Mouse (Mus musculus) kidney, embryonic 15.5 days (tissue): ENCODE data around the gene Cacybp. TPM values are rescaled to one million over a fixed set of nuclear protein-coding genes. Genes with fewer than 3 reads are reported as not detected.

Experiments used
- ATAC-seq: fragments of 200-750 bp; cut with Nextera tagmentation; replicated peaks from 2 replicates; pipeline ENCODE4 v1.8.0; 2017; ENCODE audit warnings: moderate TSS enrichment; ENCODE audit not compliant: low FRiP score
- H3K27ac ChIP-seq: fragments of 300-500 bp; sonication (generic); 2 replicates; pipeline ENCODE4 v1.5.1; 2015; ENCODE audit warnings: mild to moderate bottlenecking, inconsistent platforms
- H3K27me3 ChIP-seq: fragments of 300-500 bp; sonication (generic); 2 replicates; pipeline ENCODE4 v1.6.1; 2015; ENCODE audit warnings: inconsistent platforms
- H3K36me3 ChIP-seq: fragments of 300-500 bp; sonication (generic); 2 replicates; pipeline ENCODE4 v1.6.1; 2015; ENCODE audit warnings: inconsistent platforms
- H3K4me1 ChIP-seq: fragments of 300-500 bp; sonication (generic); 2 replicates; pipeline ENCODE4 v1.6.1; 2015; ENCODE audit warnings: inconsistent platforms
- H3K4me2 ChIP-seq: fragments of 300-500 bp; sonication (generic); 2 replicates; pipeline ENCODE4 v1.6.1; 2015; ENCODE audit warnings: moderate library complexity, mild to moderate bottlenecking, inconsistent platforms
- H3K4me3 ChIP-seq: fragments of 300-500 bp; sonication (generic); replicated peaks from 2 replicates; pipeline ENCODE4 v1.5.1; 2015; ENCODE audit warnings: mild to moderate bottlenecking, inconsistent platforms
- H3K9ac ChIP-seq: fragments of 300-500 bp; sonication (generic); 2 replicates; pipeline ENCODE4 v1.6.1; 2015; ENCODE audit warnings: mild to moderate bottlenecking, inconsistent platforms
- H3K9me3 ChIP-seq: fragments of 300-500 bp; sonication (generic); replicated peaks from 2 replicates; pipeline ENCODE4 v1.6.1; 2016; ENCODE audit warnings: inconsistent platforms
- WGBS: fragments of 180-500 bp; shearing (Covaris S2); methylation state at CpG from one replicate; pipeline ENCODE4 v1.1.7; 2015; ENCODE audit warnings: mixed read lengths; 5-methylcytosine and 5-hydroxymethylcytosine counted together
- polyA plus RNA-seq: library from polyadenylated mRNA; unstranded; fragments of >200 nt; fragmentation: Nextera tagmentation; extraction: Ambion mirVana; gene quantifications from 2 replicates; pipeline ENCODE4 v1.2.1, GENCODE M21; 2015

Cacybp gene
- polyA plus RNA-seq, 1 experiment from 2014 or later: 229 TPM

DNA sequence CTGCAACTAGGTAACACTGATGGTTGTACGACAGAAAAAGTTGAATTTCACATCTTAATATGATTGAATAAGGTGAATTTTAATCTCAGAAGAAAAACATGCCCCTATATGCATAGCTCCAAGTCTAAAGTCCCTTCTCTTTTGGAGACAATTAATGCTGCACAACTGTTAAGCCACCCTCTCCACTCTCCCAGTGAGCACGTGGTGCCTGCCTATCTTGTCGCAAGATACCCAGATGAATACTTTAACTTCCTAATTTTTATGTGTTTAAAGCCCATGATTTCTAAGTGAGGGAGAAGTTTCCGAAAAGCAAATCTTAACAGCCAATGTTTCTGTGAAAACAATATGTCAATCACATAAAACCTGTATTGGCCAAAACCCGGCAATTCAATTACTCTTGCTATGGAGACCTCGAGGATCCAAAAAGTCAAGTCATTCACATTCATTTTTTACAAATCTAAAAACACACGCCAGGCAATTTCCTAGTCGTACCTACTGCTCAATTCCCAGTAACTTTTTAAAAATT, 1.0 kb downstream of the Cacybp start:
- Histone ChIP-seq H3K36me3 (peaks cover 19% of the 10 kb centered on the region), H3K27ac (peak overlapping the region; percentile 99), H3K4me1 (peaks cover 12% of the 10 kb centered on the region), H3K27me3 (no peaks in the 10 kb centered on the region), H3K4me3 (peak overlapping the region; percentile 78), H3K9ac (peak overlapping the region; percentile 88), H3K9me3 (no peaks in the 10 kb centered on the region), H3K4me2 (peak overlapping the region; percentile 67)
- 3% methylated on average over 8 of the region's 8 CpGs for WGBS
- no peak for ATAC-seq

DNA sequence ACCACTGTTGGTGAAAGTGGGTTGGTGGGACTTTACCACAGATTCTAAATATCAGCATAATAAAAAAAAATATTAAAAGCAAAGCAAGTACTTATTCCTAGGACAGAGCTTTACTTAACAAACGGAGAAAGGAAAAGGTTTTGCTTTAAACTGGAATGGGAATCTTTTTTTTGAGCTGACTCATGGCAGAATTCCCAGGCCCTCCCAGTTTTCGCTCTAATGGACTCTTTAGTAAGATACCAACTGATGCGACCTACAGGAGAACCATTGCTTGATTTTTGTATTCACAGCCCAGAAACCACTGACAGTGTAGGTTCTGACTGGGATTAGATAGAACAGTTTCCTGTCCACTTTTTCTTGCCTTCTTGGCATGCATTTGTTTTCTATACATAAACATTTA, 2.1 kb downstream of the Cacybp start:
- ATAC-seq: no peak
- Histone ChIP-seq H3K36me3 (peaks cover 30% of the 10 kb centered on the region), H3K4me1 (peaks cover 12% of the 10 kb centered on the region), H3K4me2 (peak overlapping the region; percentile 67), H3K27me3 (no peaks in the 10 kb centered on the region), H3K27ac (no peak overlapping the region), H3K9ac (no peak overlapping the region), H3K4me3 (peak overlapping the region; percentile 78), H3K9me3 (no peaks in the 10 kb centered on the region)
- WGBS: 59% methylated on average over 3 of the region's 3 CpGs

GRCm38 (mm10) chr1:160209844-160210243, 2.8 kb downstream of the Cacybp start:
- H3K27ac ChIP-seq: no peak overlapping the region
- 93% methylated on average over 2 of the region's 2 CpGs for WGBS
- no peak for ATAC-seq
- H3K4me1 ChIP-seq: peaks cover 12% of the 10 kb centered on the region
- H3K36me3 ChIP-seq: peaks cover 36% of the 10 kb centered on the region
- H3K9ac ChIP-seq: no peak overlapping the region
- no peaks in the 10 kb centered on the region for H3K27me3 ChIP-seq
- H3K9me3 ChIP-seq: no peaks in the 10 kb centered on the region
- no peak overlapping the region for H3K4me3 ChIP-seq
- no peak overlapping the region for H3K4me2 ChIP-seq

DNA sequence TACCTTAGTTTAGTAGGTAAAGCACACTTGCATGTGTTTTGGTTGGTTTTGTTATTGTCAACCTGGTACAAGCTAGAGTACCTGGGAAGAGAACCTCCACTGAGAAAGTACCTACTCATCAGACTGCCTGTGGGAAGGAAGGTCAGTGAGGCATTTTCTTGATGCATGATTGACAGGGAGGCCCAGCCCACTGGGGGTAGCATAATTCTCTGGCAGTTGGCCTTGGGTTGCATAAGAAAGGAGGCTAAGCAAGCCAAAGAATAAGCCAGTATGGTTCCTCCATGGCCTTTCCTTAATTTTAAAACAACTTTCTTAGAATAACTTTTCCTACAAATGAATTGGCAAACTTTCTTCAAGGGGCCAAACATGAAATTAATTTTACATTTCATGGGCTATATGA, 7.2 kb downstream of the Cacybp start:
- peaks cover 2% of the 10 kb centered on the region; the same call in 1 of the 2 replicates for H3K4me1 ChIP-seq
- H3K9me3 ChIP-seq: no peaks in the 10 kb centered on the region
- H3K4me2 ChIP-seq: no peak overlapping the region
- H3K36me3 ChIP-seq: peaks cover 74% of the 10 kb centered on the region
- H3K4me3 ChIP-seq: no peak overlapping the region
- H3K9ac ChIP-seq: no peak overlapping the region
- ATAC-seq: no peak
- no peak overlapping the region for H3K27ac ChIP-seq
- no peaks in the 10 kb centered on the region for H3K27me3 ChIP-seq

DNA sequence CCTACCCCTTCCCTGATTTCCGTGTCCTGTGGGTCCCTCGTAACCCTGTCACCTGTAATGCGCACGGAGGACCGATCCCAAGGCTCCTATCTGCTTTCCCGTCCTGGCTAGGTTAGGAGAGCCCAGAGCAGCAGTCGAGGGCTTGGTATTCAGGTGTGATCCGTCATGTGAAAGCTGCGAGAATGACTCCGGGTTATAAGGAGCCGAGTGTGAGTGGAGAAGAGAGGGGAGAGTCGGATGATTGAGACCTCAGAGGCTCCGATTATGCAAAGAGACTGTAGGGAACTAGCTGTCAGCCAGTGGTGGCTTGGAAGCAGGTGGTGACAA, 17.4 kb downstream of the Cacybp start:
- Histone ChIP-seq H3K9ac (peak overlapping the region; percentile 92), H3K4me3 (peak overlapping the region; percentile 89), H3K9me3 (no peaks in the 10 kb centered on the region), H3K4me1 (peaks cover 13% of the 10 kb centered on the region), H3K4me2 (peak overlapping the region; percentile 78), H3K27me3 (no peaks in the 10 kb centered on the region), H3K36me3 (peaks cover 31% of the 10 kb centered on the region), H3K27ac (peak overlapping the region; percentile 86)
- no peak for ATAC-seq
- under 1% methylated on average over 13 of the region's 13 CpGs for WGBS

DNA sequence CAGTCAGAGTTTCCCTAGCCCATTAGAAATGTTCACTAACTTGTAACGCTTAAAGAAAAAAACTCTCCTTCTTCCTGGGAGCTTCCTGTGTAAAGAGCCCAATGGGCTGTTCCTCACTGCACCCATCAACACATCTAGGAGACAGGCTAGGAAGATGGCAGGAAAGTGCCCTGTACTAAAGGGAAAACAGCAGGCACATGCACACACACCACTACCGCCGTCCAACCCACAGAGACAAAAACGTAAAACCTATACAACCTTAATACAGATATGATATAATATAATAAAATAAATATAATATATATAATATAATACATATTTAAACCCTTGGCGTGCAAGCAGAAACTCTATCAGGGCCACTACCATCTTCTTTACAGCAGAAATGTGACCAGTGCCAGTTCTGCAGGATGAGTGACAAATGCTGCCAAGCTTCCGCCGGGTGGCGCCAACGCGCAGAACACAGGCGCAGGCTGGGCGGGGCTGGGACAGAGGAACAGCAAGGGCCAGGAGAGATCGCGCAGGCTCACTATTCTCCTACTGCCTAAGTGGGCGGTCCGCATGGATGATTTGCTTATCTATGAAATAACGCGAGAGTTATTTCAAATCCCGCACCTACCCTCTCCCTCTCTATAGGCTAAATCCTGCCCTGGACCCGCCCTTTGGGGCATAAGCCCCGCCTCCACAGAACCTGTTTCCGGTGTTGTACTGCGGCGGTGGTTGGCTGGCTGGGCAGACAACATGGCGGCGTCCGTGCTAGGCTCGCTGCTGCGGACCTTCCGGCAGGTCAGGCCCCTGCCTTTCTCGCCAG, 17.9 kb downstream of the Cacybp start, which contains the start of gene Mrps14:
Gene Mrps14, plus strand, starts transcription at position 687 of the 808 bp plus-strand sequence.
- H3K27me3 ChIP-seq: no peaks in the 10 kb centered on the region
- WGBS: 8% methylated on average over 31 of the region's 31 CpGs
- H3K4me2 ChIP-seq: peak within 1 kb of the TSS; percentile 78
- H3K27ac ChIP-seq: peak within 1 kb of the TSS; percentile 86
- H3K36me3 ChIP-seq: peaks cover 26% of the 10 kb centered on the region
- H3K9ac ChIP-seq: peak within 1 kb of the TSS; percentile 92
- peak; percentile 100 for ATAC-seq
- H3K4me3 ChIP-seq: peak within 1 kb of the TSS; percentile 89
- peaks cover 13% of the 10 kb centered on the region for H3K4me1 ChIP-seq
- H3K9me3 ChIP-seq: no peaks in the 10 kb centered on the region

DNA sequence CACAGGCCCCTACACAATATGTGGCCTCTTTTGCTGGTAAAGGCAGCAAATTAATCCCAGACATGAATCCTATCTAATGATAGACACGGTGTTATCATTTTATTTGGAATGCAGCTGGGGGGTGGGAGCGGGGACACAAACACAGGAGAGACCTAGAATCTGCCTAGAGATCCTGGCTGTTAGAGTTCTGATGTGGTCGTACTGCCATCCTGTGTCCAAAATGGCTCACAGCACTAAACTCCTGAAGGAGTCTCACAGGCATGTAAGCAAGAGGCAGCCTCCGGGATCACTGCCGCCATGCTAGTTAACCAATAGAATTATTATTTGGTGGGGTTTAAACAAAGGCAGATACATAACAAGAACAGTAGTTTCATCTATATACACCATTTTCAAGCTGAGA, 28.2 kb downstream of the Cacybp start:
- 13% methylated on average over 5 of the region's 5 CpGs for WGBS
- ATAC-seq: peak; percentile 85
- H3K4me1 ChIP-seq: peaks cover 5% of the 10 kb centered on the region; the same call in 1 of the 2 replicates
- no peaks in the 10 kb centered on the region for H3K36me3 ChIP-seq
- H3K27me3 ChIP-seq: no peaks in the 10 kb centered on the region
- H3K4me3 ChIP-seq: no peak overlapping the region
- H3K9me3 ChIP-seq: no peaks in the 10 kb centered on the region
- no peak overlapping the region for H3K4me2 ChIP-seq
- no peak overlapping the region for H3K9ac ChIP-seq
- H3K27ac ChIP-seq: no peak overlapping the region

DNA sequence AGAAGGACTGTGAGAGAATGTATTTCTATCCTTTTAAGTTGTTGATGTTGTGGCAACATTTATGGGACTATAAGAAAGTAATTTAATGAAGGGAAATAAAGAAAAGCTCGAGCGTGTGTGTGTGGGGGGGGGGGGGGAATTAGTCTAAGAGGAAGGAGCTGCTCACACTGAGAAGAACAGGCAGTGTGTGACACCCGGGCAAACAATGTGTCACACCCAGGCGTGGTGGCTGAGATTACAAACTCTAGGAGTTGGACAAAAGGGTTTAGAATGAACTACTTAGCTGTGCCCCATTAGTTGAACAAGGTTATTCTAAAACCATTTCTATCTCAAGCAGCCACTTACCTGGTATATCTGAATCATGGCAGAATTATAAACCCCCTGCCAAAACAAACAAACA, 31.5 kb downstream of the Cacybp start:
- no peak overlapping the region for H3K27ac ChIP-seq
- H3K4me1 ChIP-seq: peaks cover 5% of the 10 kb centered on the region; the same call in 1 of the 2 replicates
- 46% methylated on average over 4 of the region's 4 CpGs for WGBS

DNA sequence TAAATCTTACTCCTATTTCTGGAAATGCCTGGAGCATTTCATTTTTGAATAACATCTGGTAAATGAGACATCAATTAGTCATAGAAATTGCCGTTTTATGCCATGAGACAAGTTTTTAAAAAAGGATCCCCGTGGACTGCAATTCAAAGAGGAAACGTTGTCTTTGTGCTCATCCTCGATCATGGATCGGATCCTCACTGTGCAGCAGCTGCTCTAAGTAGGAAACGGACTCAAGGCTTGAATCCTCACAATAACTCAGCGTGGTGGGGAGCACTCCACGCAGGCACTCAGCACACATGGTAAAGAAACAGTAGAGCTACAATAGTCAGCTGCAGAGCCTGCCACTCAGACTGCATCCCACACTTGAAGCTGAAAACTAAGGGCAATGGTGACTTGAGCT, 35.8 kb downstream of the Cacybp start:
- no peak for ATAC-seq
- H3K36me3 ChIP-seq: no peaks in the 10 kb centered on the region
- H3K4me2 ChIP-seq: no peak overlapping the region
- 80% methylated on average over 8 of the region's 8 CpGs for whole genome bisulfite sequencing
- H3K9ac ChIP-seq: no peak overlapping the region
- H3K9me3 ChIP-seq: no peaks in the 10 kb centered on the region
- H3K4me3 ChIP-seq: no peak overlapping the region
- H3K27me3 ChIP-seq: no peaks in the 10 kb centered on the region
- peaks cover 3% of the 10 kb centered on the region; the same call in 1 of the 2 replicates for H3K4me1 ChIP-seq
- H3K27ac ChIP-seq: no peak overlapping the region

More for the DNA sequence above, 31.5 kb downstream of the Cacybp start:
- no peak overlapping the region for H3K9ac ChIP-seq
- H3K4me2 ChIP-seq: no peak overlapping the region
- no peaks in the 10 kb centered on the region for H3K27me3 ChIP-seq
- H3K4me3 ChIP-seq: no peak overlapping the region
- ATAC-seq: no peak
- no peaks in the 10 kb centered on the region for H3K36me3 ChIP-seq
- H3K9me3 ChIP-seq: no peaks in the 10 kb centered on the region

GRCm38 (mm10) chr1:160166600-160166999, 46.1 kb downstream of the Cacybp start:
- Histone ChIP-seq H3K36me3 (no peaks in the 10 kb centered on the region), H3K27me3 (no peaks in the 10 kb centered on the region), H3K27ac (no peak overlapping the region), H3K9me3 (no peaks in the 10 kb centered on the region), H3K4me2 (no peak overlapping the region), H3K4me3 (no peak overlapping the region), H3K9ac (no peak overlapping the region), H3K4me1 (no peaks in the 10 kb centered on the region)
- 59% methylated on average over 3 of the region's 5 CpGs for WGBS
- ATAC-seq: no peak

GRCm38 (mm10) chr1:160158190-160158589, 54.5 kb downstream of the Cacybp start:
- Histone ChIP-seq H3K9me3 (no peaks in the 10 kb centered on the region), H3K27ac (no peak overlapping the region), H3K4me3 (no peak overlapping the region), H3K27me3 (no peaks in the 10 kb centered on the region), H3K9ac (no peak overlapping the region), H3K4me2 (no peak overlapping the region), H3K4me1 (no peaks in the 10 kb centered on the region), H3K36me3 (no peaks in the 10 kb centered on the region)
- no peak for ATAC-seq
- 91% methylated on average over 2 of the region's 2 CpGs for WGBS

DNA sequence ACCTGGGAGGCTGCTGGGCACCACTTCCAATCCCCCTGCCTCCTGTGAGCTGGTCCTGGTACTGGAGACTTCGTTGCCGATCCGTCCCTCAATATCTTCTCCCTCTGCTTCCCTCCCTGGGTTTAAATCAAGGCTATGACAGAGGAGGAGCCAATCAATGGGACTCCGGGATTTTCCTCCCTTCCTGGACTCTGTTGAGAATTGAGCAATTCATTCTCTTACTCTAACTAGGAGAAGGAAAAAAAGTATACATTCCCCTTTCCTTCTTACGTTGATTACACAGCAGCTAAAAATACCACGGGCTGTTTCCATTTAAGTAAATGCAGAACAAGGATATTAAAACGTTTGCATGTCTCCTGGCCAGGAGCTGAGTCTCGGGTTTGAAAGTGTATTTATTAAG, 59.2 kb downstream of the Cacybp start, which contains the start of gene Tnn:
Gene Tnn, minus strand, starts transcription at position 101 of the 400 bp plus-strand sequence.
- peaks cover 2% of the 10 kb centered on the region; the same call in 1 of the 2 replicates for H3K4me1 ChIP-seq
- no peak within 1 kb of the TSS for H3K9ac ChIP-seq
- H3K4me2 ChIP-seq: no peak within 1 kb of the TSS
- WGBS: 65% methylated on average over 8 of the region's 8 CpGs
- no peak within 1 kb of the TSS for H3K27ac ChIP-seq
- H3K36me3 ChIP-seq: no peaks in the 10 kb centered on the region
- no peaks in the 10 kb centered on the region for H3K9me3 ChIP-seq
- H3K27me3 ChIP-seq: no peaks in the 10 kb centered on the region
- H3K4me3 ChIP-seq: no peak within 1 kb of the TSS
- ATAC-seq: no peak
